Mouse (Mus musculus): ENCODE results near the gene Lrrc55.

- no peak for TF ChIP-seq POLR2A (IDR thresholded peaks at IDR 0.05; ENCODE audit: insufficient read depth, low read length)
- TF ChIP-seq CTCF (IDR thresholded peaks at IDR 0.05; ENCODE audit: low read depth, low read length) = no peak
- no peak for TF ChIP-seq EP300 (IDR thresholded peaks at IDR 0.05; ENCODE audit: insufficient read depth, low read depth, low read length)
Observed at GRCm38 (mm10) chr2:85136831-85137520, 60.0 kb downstream of the Lrrc55 start.

All from ES-Bruce4 (cell line).